In genomic region chr9:78121358-78121757, GRCm38 (mm10) we compare ENCODE assay signal across 11 mouse cellular contexts. TPM values are rescaled to one million over a fixed set of nuclear protein-coding genes. Genes with fewer than 3 reads are reported as not detected.
DNase-seq lines count a peak whose midpoint lies in the region; ATAC-seq and TF ChIP-seq lines count a peak whose summit lies in the region.
"Had no signal": no experiment of that assay in that cellular context is flagged by ENCODE, and none has a peak within 500 bp of the region (broad histone marks: within the 10 kb centered on the region; RNA-seq: fewer than 3 reads in every experiment).

No protein-coding gene starts in this region.

- H3K9me3 ChIP-seq in intestine, embryonic 14.5 days (ENCODE audit: control insufficient read depth, low read length), result no peaks in the 10 kb centered on the region
- no peaks in the 10 kb centered on the region for H3K9me3 ChIP-seq in hindbrain, embryonic 14.5 days (ENCODE audit: control insufficient read depth, low read length)
- H3K9me3 ChIP-seq: liver, embryonic 13.5 days had no signal

- TF ChIP-seq POLR2A in cortical plate, adult 2 months (IDR thresholded peaks at IDR 0.05; ENCODE audit: extremely low read depth, insufficient read depth, low read length), result no peak

- H3K4me3 ChIP-seq in layer of hippocampus, adult 2 months, result no peak overlapping the region
- no peak overlapping the region for H3K4me3 ChIP-seq in cortical plate, adult 2 months (ENCODE audit: insufficient read depth, low read length)
- H3K4me3 ChIP-seq in intestine, embryonic 14.5 days (ENCODE audit: low read depth, low read length), result no peak overlapping the region
- H3K4me3 ChIP-seq in hindbrain, embryonic 14.5 days (replicated peaks; ENCODE audit: low read length), result no peak overlapping the region
- H3K4me3 ChIP-seq: liver, embryonic 13.5 days had no signal

- no peak overlapping the region for H3K9ac ChIP-seq in intestine, embryonic 14.5 days (ENCODE audit: low read length)
- H3K9ac ChIP-seq in hindbrain, embryonic 14.5 days, result no peak overlapping the region
- H3K9ac ChIP-seq: liver, embryonic 13.5 days had no signal

- no peak for ATAC-seq in intestine, embryonic 14.5 days (replicated peaks; ENCODE audit: low FRiP score, low TSS enrichment, low read depth)
- ATAC-seq in hindbrain, embryonic 14.5 days (ENCODE audit: low FRiP score), result no peak

- peaks cover 3% of the 10 kb centered on the region for H3K4me1 ChIP-seq in cortical plate, adult 2 months (ENCODE audit: control insufficient read depth, insufficient read depth, low read length)
- H3K4me1 ChIP-seq in intestine, embryonic 14.5 days (replicated peaks; ENCODE audit: control insufficient read depth, insufficient read depth, low read length), result peaks cover 12% of the 10 kb centered on the region
- peaks cover 9% of the 10 kb centered on the region for H3K4me1 ChIP-seq in hindbrain, embryonic 14.5 days (replicated peaks; ENCODE audit: control insufficient read depth, insufficient read depth, low read length)

- H3K27ac ChIP-seq in layer of hippocampus, adult 2 months, result peak overlapping the region; percentile 64; the same call in 1 of the 2 replicates
- H3K27ac ChIP-seq in cortical plate, adult 2 months (ENCODE audit: insufficient read depth, low read length), result peak overlapping the region; percentile 74; the same call in 1 of the 2 replicates
- 0 out of 2 replicates have a peak overlapping the region, but pooled peaks have one; percentile 27 for H3K27ac ChIP-seq in intestine, embryonic 14.5 days (ENCODE audit: low read depth)
- no peak overlapping the region for H3K27ac ChIP-seq in hindbrain, embryonic 14.5 days

- no peak for DNase-seq in layer of hippocampus, adult 2 months (ENCODE audit: low spot score in 2 of 2)
- no peak for DNase-seq in layer of hippocampus, adult 8-10 months (ENCODE audit: low spot score in 2 of 2)
- no peak for DNase-seq in intestine, embryonic 14.5 days (ENCODE audit: low spot score)
- DNase-seq in lung, postnatal 36 days, result peak; percentile 84
- no peak for DNase-seq in hindbrain, embryonic 14.5 days (ENCODE audit: low spot score)
- DNase-seq in gastrocnemius, postnatal 25 days, result no peak
- no peak for DNase-seq in spleen, postnatal 36 days (ENCODE audit: low spot score in 2 of 2)
- DNase-seq: cerebellum, postnatal 25 days; liver, embryonic 13.5 days; spleen, adult 18-20 months had no signal

- 0 out of 2 replicates have a peak, but pooled peaks cover 4% of the 10 kb centered on the region for H3K36me3 ChIP-seq in intestine, embryonic 14.5 days (ENCODE audit: control insufficient read depth, insufficient read depth, low read length)
- peaks cover 18% of the 10 kb centered on the region; the same call in 1 of the 2 replicates for H3K36me3 ChIP-seq in hindbrain, embryonic 14.5 days (replicated peaks; ENCODE audit: control insufficient read depth, insufficient read depth)
- H3K36me3 ChIP-seq: liver, embryonic 13.5 days had no signal

- WGBS in intestine, embryonic 14.5 days, result 74% methylated on average over 8 of the region's 8 CpGs
- 89% methylated on average over 8 of the region's 8 CpGs for WGBS in hindbrain, embryonic 14.5 days

- TF ChIP-seq CTCF in layer of hippocampus, adult 2 months (conservative IDR thresholded peaks at IDR 0.05), result no peak
- TF ChIP-seq CTCF in cortical plate, adult 2 months (IDR thresholded peaks at IDR 0.05; ENCODE audit: extremely low read depth, insufficient read depth, low read length), result no peak

- H3K4me2 ChIP-seq in intestine, embryonic 14.5 days (ENCODE audit: low read length), result no peak overlapping the region
- H3K4me2 ChIP-seq in hindbrain, embryonic 14.5 days (replicated peaks), result no peak overlapping the region
- H3K4me2 ChIP-seq: liver, embryonic 13.5 days had no signal

- no peaks in the 10 kb centered on the region for H3K27me3 ChIP-seq in intestine, embryonic 14.5 days (replicated peaks; ENCODE audit: control insufficient read depth, insufficient read depth, low read length)
- H3K27me3 ChIP-seq in hindbrain, embryonic 14.5 days (ENCODE audit: control insufficient read depth, insufficient read depth, low read length), result no peaks in the 10 kb centered on the region
- H3K27me3 ChIP-seq: liver, embryonic 13.5 days had no signal

RNA-seq across cellular contexts. Expression of gene Ick, which starts 12.4 kb away (rescaled TPM):
- 10 to 100 TPM; 18.3 to 20.6 TPM for total RNA-seq in layer of hippocampus, adult 2 months (2021)
- 10 to 100 TPM; 18.6 to 20.7 (median 19.9) TPM for total RNA-seq in layer of hippocampus, adult 8-10 months (2022)
- polyA plus RNA-seq in cortical plate, adult 2 months (2012; rRNA removed), result 18.0 and 19.1 TPM in 2 replicates
- 25.7 TPM in 2 replicates for polyA plus RNA-seq in intestine, embryonic 14.5 days (2014; fragmentation: Nextera tagmentation; extraction: Ambion mirVana)
- polyA plus RNA-seq in hindbrain, embryonic 14.5 days (2014; fragmentation: Nextera tagmentation; extraction: Ambion mirVana), result 34.6 and 38.9 TPM in 2 replicates
- 1 to 10 TPM; 6.3 to 7.2 TPM for total RNA-seq in gastrocnemius, postnatal 25 days (2021)

RNA-seq across cellular contexts. Expression of gene Fbxo9, which starts 12.5 kb away (rescaled TPM):
- total RNA-seq in layer of hippocampus, adult 2 months (2021), result 10 to 100 TPM; 86.6 to 86.7 TPM
- 100 to 1,000 TPM in 1 of 4 experiments, 10 to 100 TPM in 3; 89.9 to 102 (median 97.3) TPM for total RNA-seq in layer of hippocampus, adult 8-10 months (2022)
- polyA plus RNA-seq in cortical plate, adult 2 months (2012; rRNA removed), result 138 and 144 TPM in 2 replicates
- polyA plus RNA-seq in intestine, embryonic 14.5 days (2014; fragmentation: Nextera tagmentation; extraction: Ambion mirVana), result 35.3 and 43.0 TPM in 2 replicates
- 82.1 and 96.8 TPM in 2 replicates for polyA plus RNA-seq in hindbrain, embryonic 14.5 days (2014; fragmentation: Nextera tagmentation; extraction: Ambion mirVana)
- total RNA-seq in gastrocnemius, postnatal 25 days (2021), result 10 to 100 TPM; 47.3 to 56.5 TPM
